Mouse (Mus musculus) G1E-ER4 (cell line): Measurements from ENCODE around the gene Plekhg2. TPM values are rescaled to one million over a fixed set of nuclear protein-coding genes. Genes with fewer than 3 reads are reported as not detected.

Experiments used
- GATA1 ChIP-seq: IDR thresholded peaks from one replicate; pipeline ENCODE4 v1.8.0; 2012; ENCODE audit warnings: low read length, inconsistent platforms
- polyA plus RNA-seq: library from polyadenylated mRNA; stranded (reverse); fragments of >175 nt; gene quantifications from 2 replicates; pipeline ENCODE4 v1.2.3, GENCODE M21; 2012

Gene Plekhg2
- polyA plus RNA-seq, 1 experiment, result 16.0 TPM

GRCm38 (mm10) chr7:28358431-28358830 lies 14.0 kb downstream of the Plekhg2 start:
- TF ChIP-seq GATA1, result no peak

- TF ChIP-seq GATA1, result no peak
Measured at GRCm38 (mm10) chr7:28357984-28358383, 14.4 kb downstream of the Plekhg2 start.

DNA sequence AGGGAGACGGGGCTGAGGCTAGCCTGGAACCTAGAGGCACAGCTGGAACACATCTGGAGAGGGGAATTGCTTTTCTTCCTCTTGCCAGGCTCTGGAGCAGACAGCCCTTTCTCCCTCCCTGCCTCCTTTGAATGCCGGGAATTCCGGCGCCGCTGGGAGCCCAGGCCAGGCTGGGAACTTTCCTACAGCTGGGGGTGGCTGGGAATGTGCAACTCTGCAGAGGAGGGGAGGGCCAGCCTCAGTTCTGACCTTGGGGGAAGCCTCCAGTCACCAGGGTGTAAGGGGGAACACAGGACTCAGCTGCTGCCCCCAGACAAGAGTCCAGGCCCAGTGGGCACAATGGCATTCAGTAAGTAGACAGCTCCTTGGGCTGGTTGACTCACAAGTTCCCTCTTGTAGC lies 15.4 kb downstream of the Plekhg2 start:
- no peak for TF ChIP-seq GATA1

- TF ChIP-seq GATA1, result no peak
Measured at GRCm38 (mm10) chr7:28355221-28355620, 17.2 kb downstream of the Plekhg2 start.

DNA sequence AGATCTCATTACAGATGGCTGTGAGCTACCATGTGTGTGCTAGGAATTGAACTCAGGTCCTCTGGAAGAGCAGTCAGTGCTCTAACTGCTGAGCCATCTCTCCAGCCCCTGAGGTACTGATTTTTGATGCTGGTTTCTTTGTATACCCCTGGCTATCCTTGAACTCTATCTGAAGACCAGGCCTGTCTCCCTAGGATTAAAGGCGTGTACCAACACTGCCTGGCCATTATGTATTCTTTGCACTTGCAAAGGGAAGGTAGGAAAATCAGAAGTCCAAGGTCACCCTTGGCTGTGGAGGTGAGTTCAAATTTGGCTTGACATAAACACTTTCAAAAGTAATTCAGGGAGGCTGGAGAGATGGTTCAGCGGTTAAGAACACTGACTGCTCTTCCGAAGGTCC lies 17.8 kb downstream of the Plekhg2 start:
- no peak for TF ChIP-seq GATA1

DNA sequence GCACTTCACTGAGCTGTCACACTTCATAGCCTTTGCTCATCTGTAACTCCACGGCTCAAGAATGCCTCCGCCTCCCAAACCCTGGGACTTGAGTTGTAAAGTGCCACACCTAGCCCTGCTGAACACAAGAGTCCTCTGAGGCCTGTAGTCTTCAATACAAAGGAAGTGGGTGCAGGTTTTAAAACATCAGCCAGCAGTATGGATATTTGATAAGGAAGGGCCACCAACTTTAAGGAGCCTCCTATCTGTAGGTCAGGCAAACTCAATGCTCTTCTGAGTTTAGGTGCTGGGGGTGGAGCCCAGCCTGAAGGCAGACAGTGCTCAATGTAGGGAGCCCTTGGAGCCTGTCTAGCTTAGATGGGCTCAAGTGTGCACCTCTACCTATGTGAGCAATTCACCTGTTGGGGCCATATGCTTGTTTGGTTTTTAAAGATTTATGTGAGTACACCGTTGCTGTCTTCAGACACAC lies 18.3 kb downstream of the Plekhg2 start:
- TF ChIP-seq GATA1, result no peak

GRCm38 (mm10) chr7:28353267-28353666 lies 19.1 kb downstream of the Plekhg2 start:
- no peak for TF ChIP-seq GATA1

GRCm38 (mm10) chr7:28351676-28352191 lies 20.7 kb downstream of the Plekhg2 start:
- no peak for TF ChIP-seq GATA1

DNA sequence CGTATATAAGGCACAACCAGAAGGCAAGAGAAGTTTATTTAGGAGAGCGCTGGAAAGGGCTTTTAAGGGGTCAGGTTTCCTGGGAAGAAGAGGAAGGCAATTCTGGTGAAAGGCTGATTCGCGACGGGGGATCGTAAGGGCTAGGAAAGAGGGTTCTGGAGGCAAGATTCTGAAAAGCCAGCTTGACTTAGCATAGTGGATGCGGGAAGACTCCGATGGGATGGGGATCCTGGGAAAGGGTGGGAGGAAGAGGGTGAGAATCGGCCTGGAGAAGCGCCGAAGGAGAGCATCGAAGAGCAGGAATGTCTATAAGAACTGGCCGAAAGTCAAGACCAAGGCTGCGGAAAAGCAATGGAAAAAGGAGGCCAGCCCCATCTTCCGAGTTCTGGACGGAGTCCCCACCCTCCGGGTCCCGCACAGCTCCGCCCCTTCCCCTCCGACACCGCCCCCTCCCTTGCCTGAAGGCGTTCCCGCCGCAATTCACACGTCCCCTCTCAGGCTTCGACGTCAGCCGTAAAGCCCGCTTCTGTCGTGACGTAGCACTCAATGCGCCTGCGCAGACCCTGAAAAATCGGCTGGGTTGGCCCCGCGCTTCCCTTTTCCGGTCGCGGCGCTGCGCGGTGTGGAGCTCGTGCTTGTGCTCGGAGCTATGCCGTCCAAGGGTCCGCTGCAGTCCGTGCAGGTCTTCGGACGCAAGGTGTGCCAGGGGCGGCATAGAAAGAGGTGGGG lies 22.1 kb downstream of the Plekhg2 start, which contains the start of gene Rps16:
Rps16 (plus strand) TSS at position 498 of the 729 bp plus-strand sequence.
- TF ChIP-seq GATA1, result no peak

DNA sequence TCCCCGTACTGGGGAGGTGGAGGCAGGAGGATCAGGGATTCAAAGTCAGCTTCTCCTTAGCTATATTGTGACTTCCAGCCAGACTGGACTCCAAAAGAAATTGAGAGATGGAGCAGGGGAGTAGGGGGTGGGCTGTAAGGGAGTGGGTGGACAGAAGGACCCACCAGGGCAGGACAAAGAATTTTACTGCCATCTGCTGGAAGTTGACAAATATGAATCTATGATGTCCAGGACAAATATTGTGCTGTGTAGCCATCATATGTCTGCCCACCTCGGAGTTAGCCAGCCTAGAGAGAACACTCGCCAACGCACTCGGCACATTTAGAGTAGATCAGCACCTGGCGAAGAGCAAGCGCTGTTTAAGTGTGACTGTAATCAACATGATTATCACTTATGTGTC lies 23.8 kb downstream of the Plekhg2 start:
- no peak for TF ChIP-seq GATA1

DNA sequence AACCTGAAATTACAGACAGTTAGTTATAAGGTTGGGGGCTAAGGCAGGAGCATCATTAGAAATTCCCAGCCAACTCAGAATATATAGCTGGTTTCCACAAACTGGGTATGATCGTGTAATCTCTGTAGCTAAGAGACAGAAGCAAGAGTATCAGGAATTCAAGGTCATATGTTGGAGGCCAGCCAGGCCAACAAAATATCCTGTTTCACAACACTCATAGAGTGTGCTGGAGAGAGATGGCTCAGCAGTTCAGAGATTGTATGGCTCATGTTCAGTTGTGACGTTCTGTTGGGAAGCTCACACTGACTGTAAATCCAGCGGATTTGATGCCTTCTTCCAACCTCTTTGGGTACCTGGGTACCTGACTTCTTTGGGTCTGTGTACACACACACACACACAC lies 24.7 kb downstream of the Plekhg2 start:
- no peak for TF ChIP-seq GATA1

GRCm38 (mm10) chr7:28344637-28345036 lies 27.8 kb downstream of the Plekhg2 start:
- no peak for TF ChIP-seq GATA1

DNA sequence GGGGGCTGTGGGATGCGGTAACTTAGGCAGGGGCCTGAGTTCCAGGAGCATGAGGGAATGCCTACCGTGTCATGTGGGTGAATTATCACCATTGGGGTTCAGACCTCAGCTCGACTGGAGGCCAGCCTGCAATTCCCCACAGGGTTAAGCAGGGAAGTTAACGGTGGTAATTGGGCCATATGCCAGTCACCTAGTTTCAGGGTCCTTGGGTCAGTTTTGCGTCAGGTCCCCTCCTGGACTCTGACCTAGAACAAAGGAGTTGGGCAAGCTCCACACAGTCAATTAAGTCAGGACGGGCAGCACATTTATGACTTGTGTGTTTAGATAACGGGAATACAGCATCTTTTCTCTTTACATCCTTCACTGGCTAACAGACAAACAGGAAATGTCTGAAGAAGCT lies 31.0 kb downstream of the Plekhg2 start:
- no peak for TF ChIP-seq GATA1

GRCm38 (mm10) chr7:28339213-28339917 lies 33.0 kb downstream of the Plekhg2 start:
- no peak for TF ChIP-seq GATA1

- no peak for TF ChIP-seq GATA1
Measured at GRCm38 (mm10) chr7:28338108-28338998, 34.0 kb downstream of the Plekhg2 start, which contains the start of gene Supt5. Gene Supt5, minus strand, starts transcription at chr7:28338746.
